Mouse (Mus musculus) kidney, adult 9 months (tissue): ENCODE data around the gene Olfml3.

Experiments used
- DNase-seq: peaks from one replicate; pipeline ENCODE4 v3.0.0; 2022

Gene Olfml3

DNA sequence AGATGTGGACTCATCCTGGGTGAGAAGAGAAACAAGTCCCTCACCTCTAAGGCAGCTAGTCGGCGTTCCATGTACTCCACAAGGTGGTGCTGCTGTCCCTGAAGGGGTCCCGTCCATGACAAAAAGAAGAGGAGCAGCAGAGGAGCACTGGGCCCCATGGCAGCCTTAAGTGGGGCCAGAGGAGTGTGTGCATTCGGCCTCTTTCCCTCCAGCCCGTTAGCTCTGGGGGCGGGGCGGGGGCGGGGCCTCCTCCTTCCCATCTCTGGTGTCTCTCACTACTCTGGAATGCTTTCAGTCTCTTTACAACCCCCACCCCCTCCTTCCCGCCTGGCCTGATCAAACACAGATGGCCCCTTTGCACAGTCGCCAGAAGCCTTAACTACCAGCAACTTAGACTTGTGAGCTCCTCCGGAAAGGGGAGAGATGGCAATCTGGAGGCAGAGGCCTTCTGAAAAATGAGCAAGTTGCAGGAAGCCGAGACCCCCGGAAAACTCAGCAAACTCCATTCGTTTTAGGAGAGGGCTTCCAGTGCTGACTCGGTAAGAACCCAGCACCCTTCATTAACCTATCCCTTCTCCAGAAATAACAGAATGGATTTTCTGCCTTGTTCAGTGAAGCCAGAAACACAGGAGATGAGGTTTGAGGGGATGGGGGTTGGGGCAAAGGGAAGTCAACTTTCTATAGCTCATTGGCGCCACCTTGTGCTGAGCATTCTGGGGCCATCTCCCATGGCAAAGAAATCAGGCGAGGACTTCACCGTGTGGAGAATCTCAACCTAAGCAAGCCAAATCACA is at the start of gene Olfml3:
TSS of gene Olfml3 (minus strand) at position 224 of the 794 bp plus-strand sequence.
- DNase-seq = peak; percentile 83

DNA sequence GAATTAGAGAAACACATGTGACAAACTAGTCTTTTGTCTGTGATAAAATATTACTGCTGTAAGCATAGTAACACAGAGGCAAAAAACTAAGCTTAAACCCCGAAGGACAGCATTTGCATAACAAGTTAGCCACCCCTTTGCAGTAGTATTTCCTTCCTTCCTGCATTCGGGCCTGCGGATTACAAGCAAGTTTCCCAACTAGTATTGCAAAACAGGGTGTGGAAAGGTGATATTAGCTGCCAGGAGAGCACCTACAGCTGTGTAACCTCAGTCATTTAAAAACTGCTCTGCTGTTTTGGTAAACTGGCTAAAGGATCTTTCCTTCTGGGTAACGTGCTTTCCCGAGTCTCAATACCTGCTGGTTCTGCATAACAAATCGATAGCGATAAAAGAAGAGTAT is 49.4 kb upstream of the Olfml3 start:
- DNase-seq = no peak

DNA sequence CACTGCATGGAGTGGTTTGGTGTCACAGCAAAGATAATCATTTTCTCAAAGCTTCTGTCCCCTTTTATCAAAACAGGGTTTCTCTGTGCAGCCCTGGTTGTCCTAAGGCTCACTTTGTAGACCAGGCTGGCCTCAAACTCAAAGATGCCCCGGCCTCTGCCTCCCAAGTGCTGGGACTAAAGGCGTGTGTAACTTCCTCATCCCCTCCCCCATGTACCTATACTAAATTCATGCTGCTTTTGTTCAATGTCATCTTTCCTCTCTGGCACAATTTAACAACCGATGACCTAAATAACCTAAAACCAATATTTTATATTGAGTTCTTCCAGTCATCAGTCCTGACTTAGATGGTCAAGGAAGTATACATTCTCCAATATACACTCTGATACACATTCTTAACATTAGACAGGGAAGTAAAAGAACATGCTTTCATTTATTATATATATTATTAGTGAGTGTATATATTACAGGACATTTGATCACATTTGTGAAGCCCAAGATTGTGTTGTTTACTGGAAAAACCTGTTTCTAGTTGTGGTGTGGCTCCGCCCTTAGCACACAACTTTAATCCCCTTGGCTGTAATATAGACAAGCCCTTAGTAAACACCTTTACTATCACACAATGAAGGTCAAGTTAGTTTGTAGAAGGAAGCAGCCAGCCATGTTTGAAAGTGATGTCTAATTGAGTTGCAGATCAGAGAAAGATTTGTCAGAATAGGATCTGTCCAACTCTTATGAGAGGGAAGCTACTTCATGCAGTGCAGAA is 45.2 kb upstream of the Olfml3 start:
- DNase-seq = no peak

DNA sequence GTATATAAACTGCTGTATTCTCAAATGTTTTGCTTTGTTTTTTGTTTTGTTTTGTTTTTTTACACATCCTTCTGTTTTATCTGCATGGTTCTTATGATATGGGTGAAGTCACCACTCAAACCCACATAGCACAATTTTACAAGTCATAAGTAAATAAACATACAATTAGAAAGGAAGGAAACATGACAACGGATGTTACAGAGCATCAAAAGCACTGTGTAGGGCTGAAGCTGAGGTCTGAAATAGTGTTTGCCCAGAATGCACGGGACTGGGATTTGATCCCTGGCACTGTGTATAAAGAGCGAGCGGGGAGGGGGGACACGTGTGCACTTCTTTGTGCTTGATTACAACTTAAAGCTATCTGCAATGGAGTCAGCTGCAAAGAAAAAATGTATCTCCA is 43.0 kb upstream of the Olfml3 start:
- DNase-seq = no peak

GRCm38 (mm10) chr3:103780271-103780670 is 42.5 kb upstream of the Olfml3 start:
- no peak for DNase-seq

- DNase-seq = no peak
These were observed 41.4 kb upstream of the Olfml3 start for GRCm38 (mm10) chr3:103779183-103779582.

GRCm38 (mm10) chr3:103778660-103779059 is 40.9 kb upstream of the Olfml3 start:
- no peak for DNase-seq

DNA sequence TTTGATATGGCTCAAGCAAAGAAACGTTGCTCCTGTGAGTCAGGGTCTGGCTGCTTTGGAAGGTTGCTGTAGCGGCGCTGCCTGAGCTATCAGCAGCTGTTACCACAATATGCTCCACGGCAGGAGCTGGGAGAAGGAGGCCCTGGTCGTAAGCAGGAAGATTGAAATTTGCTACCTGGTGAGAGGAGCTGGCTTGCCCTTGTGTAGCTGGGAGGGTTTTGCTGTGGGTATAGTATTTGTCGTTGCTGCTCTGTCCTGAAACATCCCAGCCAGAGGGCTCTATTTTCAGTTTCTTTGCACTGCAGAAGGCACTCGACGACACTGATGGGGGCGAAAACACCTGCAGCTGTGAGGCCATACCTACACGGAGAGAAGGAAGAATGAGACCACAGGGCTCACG is 40.1 kb upstream of the Olfml3 start:
- no peak for DNase-seq

- DNase-seq = no peak
These were observed 36.2 kb upstream of the Olfml3 start for GRCm38 (mm10) chr3:103774009-103774408.

DNA sequence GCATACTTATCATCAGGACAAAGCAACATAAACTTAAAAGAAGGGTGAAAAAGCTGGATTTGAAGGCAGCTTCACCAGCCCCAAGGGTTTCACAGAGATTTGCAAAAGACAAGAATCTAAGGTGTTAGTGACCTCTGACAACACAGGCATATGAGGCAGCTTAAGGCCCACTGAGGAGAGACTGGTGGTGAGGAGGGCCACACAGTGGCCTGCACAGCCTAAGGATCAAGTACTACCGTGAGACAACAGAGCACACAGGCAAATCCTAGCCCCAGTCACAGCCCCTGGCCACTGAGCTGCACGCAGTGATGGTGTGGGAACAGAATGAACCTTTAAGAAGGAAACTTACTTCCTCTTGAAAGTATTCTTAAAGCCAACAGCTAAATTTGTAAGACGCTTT is 35.7 kb upstream of the Olfml3 start:
- DNase-seq = no peak

- DNase-seq = peak; percentile 69
These were observed 35.0 kb upstream of the Olfml3 start for GRCm38 (mm10) chr3:103772846-103773245.

DNA sequence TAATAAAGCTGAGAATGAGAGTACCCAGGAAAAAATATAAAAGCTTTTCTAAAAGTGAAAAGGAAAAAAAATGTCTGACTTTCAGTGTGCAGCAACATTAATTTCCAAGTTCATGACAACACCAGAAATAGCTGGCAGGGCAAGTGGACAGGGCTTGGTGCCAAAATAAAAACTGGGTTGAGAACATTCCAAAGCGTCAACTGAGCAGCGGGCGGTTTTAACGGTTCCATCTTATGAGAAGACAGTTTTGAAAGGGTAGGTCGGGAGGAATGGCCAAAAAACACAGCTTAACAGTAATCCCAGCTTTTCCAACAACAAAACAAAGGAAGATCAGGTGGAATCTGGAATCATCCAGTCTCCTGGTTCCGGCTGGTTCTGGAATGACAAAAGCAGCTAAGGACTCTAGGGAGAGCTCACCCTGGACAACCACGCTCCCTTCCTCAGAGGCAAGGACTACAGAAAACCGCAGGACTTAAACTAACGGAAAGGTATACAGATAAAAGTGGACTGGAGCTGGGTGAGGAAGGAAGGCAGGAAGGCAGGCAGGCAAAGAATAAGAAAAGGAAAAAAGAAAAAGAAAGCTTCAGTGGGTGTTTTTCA is 33.8 kb upstream of the Olfml3 start:
- DNase-seq = peak; percentile 92

DNA sequence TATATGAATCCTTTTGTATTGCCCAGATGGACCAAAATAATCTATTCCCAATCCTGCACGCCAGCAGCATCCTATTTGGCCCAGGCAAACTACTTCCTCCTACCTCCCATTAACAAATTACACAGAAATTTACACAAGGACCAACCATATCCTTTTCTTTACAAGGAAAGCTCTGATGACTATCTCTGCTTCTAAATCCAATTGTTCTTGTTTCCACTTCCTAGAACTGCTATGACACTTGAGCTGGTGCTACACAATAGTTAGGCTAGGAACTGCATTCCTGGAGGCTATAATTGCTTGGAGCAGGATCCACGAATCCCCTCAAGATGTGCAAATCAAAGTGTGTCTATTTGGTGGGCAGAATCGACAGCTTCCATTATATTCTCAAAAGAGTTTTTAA is 29.0 kb upstream of the Olfml3 start:
- DNase-seq = no peak

GRCm38 (mm10) chr3:103759261-103759970 is 21.6 kb upstream of the Olfml3 start:
- DNase-seq = no peak

DNA sequence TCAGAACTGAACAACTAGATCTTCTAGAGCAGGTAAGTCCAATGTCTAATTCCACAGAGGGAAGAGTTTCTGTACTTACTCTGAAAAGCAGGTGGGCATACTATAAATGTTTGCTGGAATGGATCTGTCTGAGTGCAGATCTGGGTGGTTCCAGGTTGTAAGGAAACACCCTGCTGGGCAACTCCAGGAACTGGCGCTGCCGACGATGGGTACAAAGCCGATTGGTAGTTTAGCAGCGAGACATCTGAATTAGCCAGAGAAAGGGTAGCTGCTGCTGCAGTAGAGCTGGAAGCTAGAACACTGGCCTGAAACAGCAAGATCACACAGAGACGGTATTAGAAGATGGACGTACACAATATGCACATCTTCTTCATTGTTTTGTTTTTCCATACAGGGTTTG is 20.7 kb upstream of the Olfml3 start:
- no peak for DNase-seq

GRCm38 (mm10) chr3:103756920-103757319 is 19.1 kb upstream of the Olfml3 start:
- no peak for DNase-seq

DNA sequence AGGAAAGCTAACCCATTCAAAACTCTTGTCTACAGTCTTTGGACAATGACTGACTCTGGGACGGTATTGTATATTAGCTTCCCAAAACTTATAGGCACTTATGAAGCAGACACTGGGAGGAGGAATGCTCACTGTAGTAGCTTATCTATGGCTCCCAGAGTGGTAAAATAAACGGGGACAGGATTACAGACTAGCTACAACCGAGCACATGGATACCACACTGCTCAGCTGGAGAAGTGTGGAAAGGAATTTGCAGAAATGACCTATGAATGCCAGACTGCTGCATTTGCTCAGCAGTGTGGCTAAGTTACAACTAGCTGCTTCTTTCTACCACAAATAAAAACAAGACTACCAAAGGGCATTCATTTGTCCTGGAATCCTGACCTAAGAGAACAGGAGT is 17.6 kb upstream of the Olfml3 start:
- no peak for DNase-seq

- DNase-seq = no peak
These were observed 13.8 kb upstream of the Olfml3 start for GRCm38 (mm10) chr3:103751558-103751957.

DNA sequence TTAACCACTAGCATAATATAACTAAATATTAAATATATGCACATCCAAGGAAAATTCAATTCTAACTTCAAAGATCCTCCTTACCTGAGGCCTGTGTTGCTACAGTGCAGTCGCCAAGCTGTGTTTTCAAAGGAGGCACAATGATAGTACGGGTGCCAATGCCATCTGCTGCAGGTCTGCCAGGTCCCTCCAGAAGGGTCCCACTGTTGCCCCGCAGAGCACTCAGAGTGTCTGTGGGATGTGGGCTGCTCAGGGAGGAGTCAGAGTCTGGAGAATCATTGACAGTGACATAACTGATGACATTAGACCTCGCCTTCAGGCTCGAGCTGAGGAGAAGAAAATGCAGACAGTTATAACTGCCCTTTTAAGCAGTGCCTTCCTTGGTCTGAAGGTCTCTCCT is 8.9 kb upstream of the Olfml3 start:
- DNase-seq = no peak

DNA sequence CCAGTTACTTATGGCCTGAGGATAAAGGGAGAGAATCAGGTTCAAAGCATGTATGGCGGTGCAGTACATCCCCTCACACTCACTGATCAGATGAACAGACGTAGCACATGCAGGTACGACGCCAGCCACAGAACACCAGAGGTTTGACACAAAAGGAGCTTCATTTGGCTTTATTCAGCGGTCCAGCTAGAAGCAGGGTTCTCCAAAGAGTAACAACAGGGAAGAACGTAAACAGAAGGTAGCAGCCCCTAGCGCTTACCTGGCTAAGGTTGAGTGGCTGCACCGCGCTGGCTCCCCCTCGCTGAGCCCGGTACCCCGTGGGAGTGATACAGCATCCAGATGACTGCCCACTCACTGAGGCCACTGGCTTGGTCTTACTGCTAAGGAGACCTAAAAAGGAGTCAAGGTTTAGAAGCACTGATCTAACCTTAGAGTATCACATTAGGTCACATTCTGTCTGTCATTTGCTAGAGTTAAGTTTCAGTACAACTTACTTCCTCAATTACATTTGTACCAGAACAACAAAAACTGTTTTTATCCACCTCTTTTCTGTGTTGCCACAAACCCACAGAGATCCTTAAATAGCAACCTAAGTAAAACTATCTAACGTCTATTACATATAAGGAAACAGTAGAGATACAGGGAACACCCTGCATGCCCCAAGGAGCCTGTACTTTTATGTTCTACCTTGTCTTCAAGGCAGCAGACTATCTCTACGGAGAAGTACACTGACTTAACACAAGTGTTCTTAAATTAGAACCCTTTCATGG is 7.4 kb upstream of the Olfml3 start:
- no peak for DNase-seq

DNA sequence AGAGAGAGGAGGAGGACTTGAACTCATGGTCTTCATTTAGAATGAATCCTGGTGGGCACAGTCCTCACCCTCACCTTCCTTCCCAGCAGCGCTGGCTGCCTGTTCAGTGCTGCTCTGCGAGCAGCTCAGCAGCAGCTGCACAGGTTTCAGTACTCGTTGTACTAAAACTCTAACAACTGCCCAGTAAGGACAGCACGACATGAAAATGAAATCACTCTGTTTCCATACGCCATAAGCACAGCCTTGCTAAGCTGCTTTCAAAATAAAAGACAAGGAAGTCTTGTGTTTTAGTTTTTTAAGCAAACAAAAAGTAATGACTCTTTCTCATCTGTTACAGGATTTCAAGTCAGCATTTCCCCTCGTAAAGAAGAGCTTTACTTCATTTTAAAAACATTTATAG is 5.4 kb upstream of the Olfml3 start:
- DNase-seq = no peak

DNA sequence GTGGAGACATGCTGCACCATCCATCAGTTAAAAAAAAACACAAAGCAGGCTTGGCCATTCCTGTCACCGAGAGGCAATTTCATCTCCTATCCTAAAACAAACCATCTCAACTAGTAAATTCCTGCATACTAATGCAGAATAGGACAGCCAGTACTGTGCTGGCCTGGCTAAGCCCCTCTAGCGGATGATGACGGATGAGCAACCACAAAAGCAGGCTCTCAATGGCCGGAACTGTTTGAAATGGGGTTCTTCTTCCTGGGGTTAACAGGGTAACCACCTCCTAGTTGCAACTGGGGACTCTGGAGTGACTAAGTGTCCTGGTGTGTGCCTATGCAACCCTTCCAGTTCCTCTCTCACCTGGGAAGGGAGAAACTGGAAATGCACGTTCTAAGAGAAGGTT is 2.5 kb upstream of the Olfml3 start:
- DNase-seq = no peak

GRCm38 (mm10) chr3:103739329-103739728 is 1.5 kb upstream of the Olfml3 start, which contains the start of gene Gm10964:
Gene Gm10964, plus strand, starts transcription at chr3:103739366.
- no peak for DNase-seq
